Mouse (Mus musculus) liver, adult 2 months (tissue): ENCODE measurements at regions not wholly inside any gene's neighbourhood (a gene's known extent, or its start where the extent isn't known, plus 50 kb on each side); places are given as distances from the start of the nearest gene placed in this dataset.

ENCODE experiments used
- CTCF ChIP-seq: fragments of 200-500 bp; IDR thresholded peaks from 2 replicates; pipeline ENCODE4 v1.5.1; 2011; ENCODE audit warnings: low read depth, low read length, control low read depth
- POLR2A ChIP-seq: fragments of 200-500 bp; IDR thresholded peaks from 2 replicates; pipeline ENCODE4 v1.6.1; 2011; ENCODE audit warnings: low read length, control low read depth; ENCODE audit not compliant: insufficient read depth; ENCODE audit errors: extremely low read depth

GRCm38 (mm10) chr13:111936081-111936857 lies 127.5 kb upstream of the Map3k1 start:
- TF ChIP-seq POLR2A (no peak), CTCF (no peak)
